Mouse (Mus musculus): ENCODE measurements around the gene Cyba.

Cyba gene

GRCm38 (mm10) chr8:122451161-122451703 lies 18.5 kb upstream of the Cyba start:
- DNase-seq (ENCODE audit: low spot score): no peak

- no peak for DNase-seq (ENCODE audit: low spot score)
Measured at GRCm38 (mm10) chr8:122445203-122445602, 12.5 kb upstream of the Cyba start.

- peak; percentile 70 for DNase-seq (ENCODE audit: low spot score)
Measured at GRCm38 (mm10) chr8:122444058-122444748, 11.5 kb upstream of the Cyba start.

GRCm38 (mm10) chr8:122443262-122444006 lies 10.7 kb upstream of the Cyba start, which contains the start of gene Mvd:
Mvd (minus strand) TSS chr8:122443422.
- peak; percentile 98 for DNase-seq (ENCODE audit: low spot score)

- no peak for DNase-seq (ENCODE audit: low spot score)
Measured at GRCm38 (mm10) chr8:122442781-122443180, 10.1 kb upstream of the Cyba start.

- DNase-seq (ENCODE audit: low spot score): no peak
Measured at GRCm38 (mm10) chr8:122442356-122442755, 9.6 kb upstream of the Cyba start.

GRCm38 (mm10) chr8:122441326-122441725 lies 8.6 kb upstream of the Cyba start:
- no peak for DNase-seq (ENCODE audit: low spot score)

- no peak for DNase-seq (ENCODE audit: low spot score)
Measured at GRCm38 (mm10) chr8:122439336-122439735, 6.6 kb upstream of the Cyba start.

- no peak for DNase-seq (ENCODE audit: low spot score)
Measured at GRCm38 (mm10) chr8:122437708-122438331, 5.1 kb upstream of the Cyba start.

- no peak for DNase-seq (ENCODE audit: low spot score)
Measured at GRCm38 (mm10) chr8:122436586-122437125, 3.9 kb upstream of the Cyba start.

- DNase-seq (ENCODE audit: low spot score): no peak
Measured at GRCm38 (mm10) chr8:122436146-122436545, 3.4 kb upstream of the Cyba start.

GRCm38 (mm10) chr8:122435375-122435774 lies 2.6 kb upstream of the Cyba start:
- no peak for DNase-seq (ENCODE audit: low spot score)

GRCm38 (mm10) chr8:122433269-122433905 lies 657 bp upstream of the Cyba start:
- DNase-seq (ENCODE audit: low spot score): no peak

- peak; percentile 57 for DNase-seq (ENCODE audit: low spot score)
Measured at GRCm38 (mm10) chr8:122431694-122432442, 862 bp downstream of the Cyba start.

- DNase-seq (ENCODE audit: low spot score): peak; percentile 78
Measured at GRCm38 (mm10) chr8:122430646-122431045, 2.1 kb downstream of the Cyba start.

GRCm38 (mm10) chr8:122430058-122430636 lies 2.6 kb downstream of the Cyba start:
- no peak for DNase-seq (ENCODE audit: low spot score)

GRCm38 (mm10) chr8:122428163-122428562 lies 4.6 kb downstream of the Cyba start:
- DNase-seq (ENCODE audit: low spot score): no peak

GRCm38 (mm10) chr8:122427607-122428006 lies 5.1 kb downstream of the Cyba start:
- no peak for DNase-seq (ENCODE audit: low spot score)

- no peak for DNase-seq (ENCODE audit: low spot score)
Measured at GRCm38 (mm10) chr8:122426145-122426544, 6.6 kb downstream of the Cyba start.

- no peak for DNase-seq (ENCODE audit: low spot score)
Measured at GRCm38 (mm10) chr8:122423659-122424058, 9.1 kb downstream of the Cyba start.

GRCm38 (mm10) chr8:122423217-122423616 lies 9.5 kb downstream of the Cyba start:
- DNase-seq (ENCODE audit: low spot score): no peak

All from testis, postnatal 14 days (tissue).